Mouse (Mus musculus): Measurements from ENCODE around the gene Npy4r.

The Npy4r gene

GRCm38 (mm10) chr14:34119046-34119723, 33.1 kb downstream of the Npy4r start:
- no peak for DNase-seq (ENCODE audit: low spot score)

GRCm38 (mm10) chr14:34114311-34114710, 38.0 kb downstream of the Npy4r start:
- no peak for DNase-seq (ENCODE audit: low spot score)

GRCm38 (mm10) chr14:34107594-34107993, 44.7 kb downstream of the Npy4r start:
- DNase-seq (ENCODE audit: low spot score) = no peak

DNA sequence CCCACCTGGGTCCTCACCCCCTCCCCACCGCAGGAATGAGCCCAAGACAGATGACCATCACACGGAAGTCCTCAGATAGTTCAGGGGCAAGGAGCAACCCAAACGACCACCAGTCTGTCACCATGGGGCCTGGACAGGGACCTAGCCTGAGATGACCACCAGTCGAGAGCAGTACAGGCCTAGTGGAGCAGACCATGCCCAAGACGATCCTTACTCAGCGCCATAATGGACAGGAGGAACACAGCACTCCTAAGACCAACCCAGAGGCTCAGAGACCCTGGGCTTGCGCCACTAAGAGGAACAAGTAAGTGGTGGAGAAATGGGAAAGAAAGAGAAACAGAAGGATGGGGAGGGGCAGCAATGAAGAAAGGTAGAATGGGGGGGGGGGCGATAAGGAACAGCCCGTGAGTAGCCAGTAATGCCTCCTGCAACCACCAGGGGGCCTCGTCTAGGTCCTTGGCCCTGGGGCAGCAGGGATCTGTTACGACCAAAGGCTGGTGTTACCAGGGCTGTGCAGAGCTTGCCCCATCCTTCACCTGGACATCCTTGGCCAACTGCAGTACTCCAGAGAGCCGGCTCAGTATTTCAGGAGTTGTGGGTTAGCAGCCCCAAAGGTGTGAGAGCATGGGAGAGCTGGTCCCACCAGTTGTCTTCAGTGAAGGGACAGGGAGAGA, 45.8 kb downstream of the Npy4r start:
- no peak for DNase-seq (ENCODE audit: low spot score)

GRCm38 (mm10) chr14:34104892-34105291, 47.4 kb downstream of the Npy4r start:
- DNase-seq (ENCODE audit: low spot score) = no peak

- DNase-seq (ENCODE audit: low spot score) = no peak
Measured at GRCm38 (mm10) chr14:34103855-34104254, 48.4 kb downstream of the Npy4r start.

DNA sequence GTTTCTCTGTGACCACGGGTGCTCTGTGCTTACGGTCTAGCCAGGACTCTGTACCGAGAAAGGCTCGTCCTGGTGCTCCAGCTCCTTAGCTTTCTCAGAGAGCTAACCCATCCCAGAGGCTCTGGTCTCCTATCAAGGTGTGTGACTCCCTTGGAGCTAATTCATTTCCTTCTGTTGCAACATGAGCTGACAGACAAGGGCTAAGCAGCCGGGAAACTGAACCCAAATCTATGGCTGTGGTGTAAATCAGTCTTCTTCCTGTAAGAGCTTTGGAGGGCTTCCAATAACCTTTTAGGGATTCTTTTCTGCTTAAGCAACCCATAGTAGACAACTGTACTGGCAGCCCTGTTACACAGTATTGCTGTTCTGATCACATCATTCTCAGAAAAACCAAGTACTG, 49.7 kb downstream of the Npy4r start, which contains the start of gene A630023A22Rik:
Gene A630023A22Rik, minus strand, starts transcription at position 154 of the 400 bp plus-strand sequence.
- no peak for DNase-seq (ENCODE audit: low spot score)

DNA sequence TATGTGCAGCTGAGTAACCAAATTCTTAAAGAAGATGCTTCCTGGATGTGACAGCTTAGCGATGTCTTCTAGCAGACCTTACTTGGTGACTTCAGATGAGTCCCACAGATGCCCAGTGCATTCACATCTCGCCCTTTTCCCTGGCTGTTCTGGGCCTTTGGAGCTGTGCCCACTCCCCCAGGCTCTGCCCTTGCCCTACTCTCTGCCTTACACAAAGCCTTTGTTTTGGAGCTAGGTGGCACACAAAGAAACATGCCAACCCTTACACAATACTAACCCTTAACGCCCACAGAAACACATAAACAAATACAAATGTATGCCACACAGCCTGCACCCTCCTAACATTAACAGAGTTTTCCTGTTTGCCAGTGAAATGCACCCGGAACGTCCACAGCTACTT, 56.1 kb downstream of the Npy4r start:
- DNase-seq (ENCODE audit: low spot score) = no peak
